Mouse (Mus musculus): ENCODE measurements around the gene Rbms3. TPM values are rescaled to one million over a fixed set of nuclear protein-coding genes. Genes with fewer than 3 reads are reported as not detected.

Rbms3 gene
- polyA plus RNA-seq, 1 experiment from 2014 or later, result 117 TPM

- DNase-seq (no peak), ATAC-seq (ENCODE audit: insufficient read depth) (no peak)
- H3K9ac ChIP-seq, result no peak overlapping the region
- H3K27ac ChIP-seq (ENCODE audit: low read depth), result no peak overlapping the region
- WGBS, result 88% methylated on average over 7 of the region's 7 CpGs
- no peaks in the 10 kb centered on the region; the same call in 1 of the 2 replicates for H3K36me3 ChIP-seq (ENCODE audit: insufficient read depth)
- H3K4me2 ChIP-seq, result no peak overlapping the region
- H3K9me3 ChIP-seq (ENCODE audit: low read depth, low read length), result peaks cover 3% of the 10 kb centered on the region; the same call in 1 of the 2 replicates
- no peak for TF ChIP-seq CTCF (IDR thresholded peaks at IDR 0.05; ENCODE audit: low read depth)
- H3K4me3 ChIP-seq (ENCODE audit: low read depth, low read length), result no peak overlapping the region
- no peaks in the 10 kb centered on the region for H3K4me1 ChIP-seq (ENCODE audit: insufficient read depth)
- no peaks in the 10 kb centered on the region for H3K27me3 ChIP-seq (ENCODE audit: insufficient read depth, low read length)
Measured at GRCm38 (mm10) chr9:116866060-116866459, 763.7 kb downstream of the Rbms3 start.

- H3K4me2 ChIP-seq, result no peak overlapping the region
- WGBS, result 55% methylated on average over 4 of the region's 4 CpGs
- peaks cover 3% of the 10 kb centered on the region; the same call in 1 of the 2 replicates for H3K9me3 ChIP-seq (ENCODE audit: low read depth, low read length)
- no peaks in the 10 kb centered on the region for H3K27me3 ChIP-seq (ENCODE audit: insufficient read depth, low read length)
- no peak for TF ChIP-seq CTCF (IDR thresholded peaks at IDR 0.05; ENCODE audit: low read depth)
- H3K27ac ChIP-seq (ENCODE audit: low read depth), result no peak overlapping the region
- H3K36me3 ChIP-seq (ENCODE audit: insufficient read depth), result no peaks in the 10 kb centered on the region
- peak; percentile 28 for DNase-seq
- no peak overlapping the region for H3K9ac ChIP-seq
- no peaks in the 10 kb centered on the region for H3K4me1 ChIP-seq (ENCODE audit: insufficient read depth)
- no peak for ATAC-seq (ENCODE audit: insufficient read depth)
- H3K4me3 ChIP-seq (ENCODE audit: low read depth, low read length), result no peak overlapping the region
Measured at GRCm38 (mm10) chr9:116863626-116864025, 766.1 kb downstream of the Rbms3 start.

GRCm38 (mm10) chr9:116862341-116862740 lies 767.4 kb downstream of the Rbms3 start:
- H3K9me3 ChIP-seq (ENCODE audit: low read depth, low read length), result peaks cover 3% of the 10 kb centered on the region; the same call in 1 of the 2 replicates
- H3K4me3 ChIP-seq (ENCODE audit: low read depth, low read length), result no peak overlapping the region
- no peak overlapping the region for H3K4me2 ChIP-seq
- H3K9ac ChIP-seq, result no peak overlapping the region
- no peaks in the 10 kb centered on the region for H3K4me1 ChIP-seq (ENCODE audit: insufficient read depth)
- no peaks in the 10 kb centered on the region for H3K36me3 ChIP-seq (ENCODE audit: insufficient read depth)
- DNase-seq (no peak), ATAC-seq (ENCODE audit: insufficient read depth) (no peak)
- TF ChIP-seq CTCF (IDR thresholded peaks at IDR 0.05; ENCODE audit: low read depth), result no peak
- no peak overlapping the region for H3K27ac ChIP-seq (ENCODE audit: low read depth)
- WGBS, result 88% methylated on average over 3 of the region's 3 CpGs
- no peaks in the 10 kb centered on the region for H3K27me3 ChIP-seq (ENCODE audit: insufficient read depth, low read length)

GRCm38 (mm10) chr9:116857861-116858595 lies 771.7 kb downstream of the Rbms3 start:
- TF ChIP-seq CTCF (IDR thresholded peaks at IDR 0.05; ENCODE audit: low read depth), result no peak
- 86% methylated on average over 6 of the region's 6 CpGs for WGBS
- DNase-seq, result no peak

GRCm38 (mm10) chr9:116857151-116857550 lies 772.6 kb downstream of the Rbms3 start:
- DNase-seq, result no peak
- Histone ChIP-seq H3K4me2 (no peak overlapping the region), H3K4me3 (ENCODE audit: low read depth, low read length) (no peak overlapping the region), H3K36me3 (ENCODE audit: insufficient read depth) (no peaks in the 10 kb centered on the region), H3K4me1 (ENCODE audit: insufficient read depth) (no peaks in the 10 kb centered on the region), H3K27ac (ENCODE audit: low read depth) (no peak overlapping the region), H3K9ac (no peak overlapping the region), H3K9me3 (ENCODE audit: low read depth, low read length) (no peaks in the 10 kb centered on the region), H3K27me3 (ENCODE audit: insufficient read depth, low read length) (no peaks in the 10 kb centered on the region)
- TF ChIP-seq CTCF (IDR thresholded peaks at IDR 0.05; ENCODE audit: low read depth), result no peak
- ATAC-seq (ENCODE audit: insufficient read depth), result no peak
- WGBS, result 87% methylated on average over 3 of the region's 3 CpGs

More at GRCm38 (mm10) chr9:116857861-116858595, 771.7 kb downstream of the Rbms3 start:
- Histone ChIP-seq H3K4me1 (ENCODE audit: insufficient read depth) (no peaks in the 10 kb centered on the region), H3K27me3 (ENCODE audit: insufficient read depth, low read length) (no peaks in the 10 kb centered on the region), H3K4me3 (ENCODE audit: low read depth, low read length) (no peak overlapping the region), H3K9me3 (ENCODE audit: low read depth, low read length) (no peaks in the 10 kb centered on the region), H3K9ac (no peak overlapping the region), H3K4me2 (no peak overlapping the region), H3K36me3 (ENCODE audit: insufficient read depth) (no peaks in the 10 kb centered on the region), H3K27ac (ENCODE audit: low read depth) (no peak overlapping the region)
- no peak for ATAC-seq (ENCODE audit: insufficient read depth)

- ATAC-seq (ENCODE audit: insufficient read depth), result no peak
- no peak overlapping the region for H3K9ac ChIP-seq
- no peak for TF ChIP-seq CTCF (IDR thresholded peaks at IDR 0.05; ENCODE audit: low read depth)
Measured at GRCm38 (mm10) chr9:116855744-116856143, 774.0 kb downstream of the Rbms3 start.

GRCm38 (mm10) chr9:116848905-116849304 lies 780.8 kb downstream of the Rbms3 start:
- no peak overlapping the region for H3K4me2 ChIP-seq
- 90% methylated on average over 4 of the region's 4 CpGs for WGBS
- H3K9me3 ChIP-seq (ENCODE audit: low read depth, low read length), result no peaks in the 10 kb centered on the region
- TF ChIP-seq CTCF (IDR thresholded peaks at IDR 0.05; ENCODE audit: low read depth), result peak; percentile 32; the same call in 1 of the 2 replicates
- H3K36me3 ChIP-seq (ENCODE audit: insufficient read depth), result no peaks in the 10 kb centered on the region
- no peak overlapping the region for H3K9ac ChIP-seq
- H3K4me1 ChIP-seq (ENCODE audit: insufficient read depth), result peaks cover 6% of the 10 kb centered on the region; the same call in 1 of the 2 replicates
- no peak overlapping the region for H3K4me3 ChIP-seq (ENCODE audit: low read depth, low read length)
- no peak for ATAC-seq (ENCODE audit: insufficient read depth)
- H3K27ac ChIP-seq (ENCODE audit: low read depth), result peak overlapping the region; percentile 89
- peak; percentile 25 for DNase-seq
- H3K27me3 ChIP-seq (ENCODE audit: insufficient read depth, low read length), result no peaks in the 10 kb centered on the region

More at GRCm38 (mm10) chr9:116855744-116856143, 774.0 kb downstream of the Rbms3 start:
- Histone ChIP-seq H3K36me3 (ENCODE audit: insufficient read depth) (no peaks in the 10 kb centered on the region), H3K4me3 (ENCODE audit: low read depth, low read length) (no peak overlapping the region), H3K27me3 (ENCODE audit: insufficient read depth, low read length) (no peaks in the 10 kb centered on the region), H3K27ac (ENCODE audit: low read depth) (0 out of 2 replicates have a peak overlapping the region, but pooled peaks have one; percentile 3), H3K4me1 (ENCODE audit: insufficient read depth) (no peaks in the 10 kb centered on the region), H3K9me3 (ENCODE audit: low read depth, low read length) (no peaks in the 10 kb centered on the region), H3K4me2 (no peak overlapping the region)
- WGBS, result 47% methylated on average over 3 of the region's 3 CpGs
- no peak for DNase-seq

Data from lung, embryonic 14.5 days (tissue).